Mouse (Mus musculus) CH12F3 (cell line): ENCODE results near the gene Rpl27.
"Not testable (repeated sequence)": the region's sequence is repeated elsewhere in the genome, so short reads cannot be mapped to it uniquely, and the experiment has no call there.

Experiments
- in situ Hi-C: fragments of 300-500 bp; cut with MboI; formaldehyde crosslinking; loops from 2 replicates; pipeline ENCODE4 v1.14.3; 2020; ENCODE audit warnings: low sequenced_read_pairs

Gene Rpl27

GRCm38 (mm10) chr11:101442127-101442693 is at the start of gene Rpl27:
Rpl27 (plus strand) TSS chr11:101442298.
- in situ Hi-C loops = no loop called here

- in situ Hi-C loops = loop anchor here (10.0 kb wide), 1 partner anchor 180 kb away; no protein-coding TSS in a partner anchor
Measured at GRCm38 (mm10) chr11:101395110-101395509, 47.0 kb upstream of the Rpl27 start.

- in situ Hi-C loops = no loop called here
Measured at GRCm38 (mm10) chr11:101415306-101415705, 26.8 kb upstream of the Rpl27 start.

GRCm38 (mm10) chr11:101416433-101417100 is 25.5 kb upstream of the Rpl27 start:
- in situ Hi-C loops = no loop called here

GRCm38 (mm10) chr11:101417101-101417855 is 24.8 kb upstream of the Rpl27 start, which contains the start of gene Aarsd1:
Aarsd1 (minus strand) TSS chr11:101417615.
- in situ Hi-C loops = no loop called here

GRCm38 (mm10) chr11:101418991-101419390 is 23.1 kb upstream of the Rpl27 start:
- in situ Hi-C loops = no loop called here

- in situ Hi-C loops = no loop called here
Measured at GRCm38 (mm10) chr11:101419610-101420009, 22.5 kb upstream of the Rpl27 start.

GRCm38 (mm10) chr11:101420148-101420547 is 21.9 kb upstream of the Rpl27 start:
- in situ Hi-C loops = no loop called here

GRCm38 (mm10) chr11:101424105-101424851 is 17.8 kb upstream of the Rpl27 start, which contains the start of gene Gm27029:
Gm27029 (minus strand) TSS chr11:101424796.
- in situ Hi-C loops = no loop called here

- in situ Hi-C loops = no loop called here
Measured at GRCm38 (mm10) chr11:101424925-101425813, 16.9 kb upstream of the Rpl27 start, which contains the start of the genes Rundc1 and Ptges3l. Rundc1 (plus strand) TSS chr11:101425085. Ptges3l (minus strand) TSS chr11:101425333.

GRCm38 (mm10) chr11:101426165-101426564 is 15.9 kb upstream of the Rpl27 start:
- in situ Hi-C loops = no loop called here

GRCm38 (mm10) chr11:101431327-101431726 is 10.8 kb upstream of the Rpl27 start:
- in situ Hi-C loops = no loop called here

- in situ Hi-C loops = no loop called here
Measured at GRCm38 (mm10) chr11:101433396-101433795, 8.7 kb upstream of the Rpl27 start.

- in situ Hi-C loops = no loop called here
Measured at GRCm38 (mm10) chr11:101435831-101436230, 6.3 kb upstream of the Rpl27 start.

- in situ Hi-C loops = no loop called here
Measured at GRCm38 (mm10) chr11:101436916-101437315, 5.2 kb upstream of the Rpl27 start.

GRCm38 (mm10) chr11:101438006-101438405 is 4.1 kb upstream of the Rpl27 start:
- in situ Hi-C loops = not testable (repeated sequence)

- in situ Hi-C loops = not testable (repeated sequence)
Measured at GRCm38 (mm10) chr11:101441450-101442126, 510 bp upstream of the Rpl27 start.

GRCm38 (mm10) chr11:101442760-101443159 is 662 bp downstream of the Rpl27 start:
- in situ Hi-C loops = no loop called here

- in situ Hi-C loops = no loop called here
Measured at GRCm38 (mm10) chr11:101446319-101446718, 4.2 kb downstream of the Rpl27 start.
